Mouse (Mus musculus) lung, postnatal 0 days (tissue): ENCODE data around the gene Samd1.

Source experiments
- CTCF ChIP-seq: IDR thresholded peaks from 2 replicates; pipeline ENCODE4 v1.5.1; 2016; ENCODE audit warnings: antibody characterized with exemption, mild to moderate bottlenecking
- EP300 ChIP-seq: IDR thresholded peaks from 2 replicates; pipeline ENCODE4 v1.6.1; 2016; ENCODE audit warnings: antibody characterized with exemption, mild to moderate bottlenecking, control low read depth

GRCm38 (mm10) chr8:84023631-84024030 is 26.2 kb downstream of the Samd1 start:
- TF ChIP-seq EP300: no peak
- TF ChIP-seq CTCF: no peak
